Mouse (Mus musculus) stomach, embryonic 16.5 days (tissue): ENCODE results near the gene Ints13. TPM values are rescaled to one million over a fixed set of nuclear protein-coding genes. Genes with fewer than 3 reads are reported as not detected.
"Not testable (repeated sequence)": the region's sequence is repeated elsewhere in the genome, so short reads cannot be mapped to it uniquely, and the experiment has no call there.

Experiments used
- ATAC-seq: fragments of 200-750 bp; cut with Nextera tagmentation; 2 replicates; pipeline ENCODE4 v1.8.0; 2017; ENCODE audit warnings: moderate number of reproducible peaks, moderate TSS enrichment; ENCODE audit not compliant: insufficient read depth, low FRiP score
- H3K27ac ChIP-seq: fragments of 300-500 bp; sonication (generic); 2 replicates; pipeline ENCODE4 v1.5.1; 2014; ENCODE audit warnings: low read length
- H3K27me3 ChIP-seq: fragments of 300-500 bp; sonication (generic); 2 replicates; pipeline ENCODE4 v1.6.1; 2014; ENCODE audit warnings: low read length, control low read depth, mixed read lengths; ENCODE audit not compliant: control insufficient read depth, insufficient read depth
- H3K36me3 ChIP-seq: fragments of 300-500 bp; sonication (generic); 2 replicates; pipeline ENCODE4 v1.6.1; 2014; ENCODE audit warnings: low read length; ENCODE audit not compliant: control insufficient read depth, insufficient read depth
- H3K4me1 ChIP-seq: fragments of 300-500 bp; sonication (generic); 2 replicates; pipeline ENCODE4 v1.6.1; 2014; ENCODE audit warnings: low read length, control low read depth, mixed read lengths; ENCODE audit not compliant: control insufficient read depth, insufficient read depth
- H3K4me2 ChIP-seq: fragments of 300-500 bp; sonication (generic); 2 replicates; pipeline ENCODE4 v1.6.1; 2014; ENCODE audit warnings: low read depth, low read length, mixed read lengths
- H3K4me3 ChIP-seq: fragments of 300-500 bp; sonication (generic); replicated peaks from 2 replicates; pipeline ENCODE4 v1.5.1; 2014; ENCODE audit warnings: mild to moderate bottlenecking, low read length
- H3K9ac ChIP-seq: fragments of 300-500 bp; sonication (generic); 2 replicates; pipeline ENCODE4 v1.6.1; 2014; ENCODE audit warnings: low read length
- H3K9me3 ChIP-seq: fragments of 300-500 bp; sonication (generic); replicated peaks from 2 replicates; pipeline ENCODE4 v1.6.1; 2016; ENCODE audit warnings: low read length, control low read depth; ENCODE audit not compliant: control insufficient read depth
- WGBS: fragments of 180-500 bp; shearing (Covaris S2); extraction: QIAGEN DNeasy Blood & Tissue Kit; methylation state at CpG from one replicate; pipeline ENCODE4 v1.1.7; 2014; 5-methylcytosine and 5-hydroxymethylcytosine counted together
- polyA plus RNA-seq: library from polyadenylated mRNA; unstranded; fragments of >200 nt; fragmentation: Nextera tagmentation; extraction: Ambion mirVana; gene quantifications from 2 replicates; pipeline ENCODE4 v1.2.1, GENCODE M21; 2015

Ints13 gene
- polyA plus RNA-seq, 1 experiment from 2014 or later: 65.3 TPM

DNA sequence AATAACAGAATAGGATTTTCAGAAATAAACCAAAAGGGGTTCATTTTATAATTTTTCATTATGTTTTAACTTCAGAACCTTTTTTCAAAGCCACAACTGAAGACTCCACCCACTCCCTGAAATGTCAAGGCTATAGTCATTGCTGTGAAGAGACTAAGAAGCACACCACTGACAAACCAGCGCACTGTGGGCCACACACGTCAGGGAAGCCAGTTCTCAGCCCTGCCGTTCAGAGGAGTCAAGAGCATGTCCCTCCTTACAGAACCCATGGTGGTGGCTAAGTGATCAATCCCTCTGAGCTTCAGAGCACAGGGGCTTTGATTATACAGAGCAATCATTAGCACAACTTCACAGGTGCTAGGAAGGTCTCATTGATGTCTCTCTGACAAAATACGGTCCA lies 25.0 kb upstream of the Ints13 start:
- H3K9me3 ChIP-seq: no peaks in the 10 kb centered on the region
- no peak for ATAC-seq
- no peak overlapping the region for H3K4me2 ChIP-seq
- no peak overlapping the region for H3K4me3 ChIP-seq
- H3K4me1 ChIP-seq: no peaks in the 10 kb centered on the region
- H3K27ac ChIP-seq: no peak overlapping the region
- no peaks in the 10 kb centered on the region for H3K27me3 ChIP-seq
- H3K36me3 ChIP-seq: peaks cover 19% of the 10 kb centered on the region
- 92% methylated on average over 4 of the region's 4 CpGs for WGBS
- no peak overlapping the region for H3K9ac ChIP-seq

DNA sequence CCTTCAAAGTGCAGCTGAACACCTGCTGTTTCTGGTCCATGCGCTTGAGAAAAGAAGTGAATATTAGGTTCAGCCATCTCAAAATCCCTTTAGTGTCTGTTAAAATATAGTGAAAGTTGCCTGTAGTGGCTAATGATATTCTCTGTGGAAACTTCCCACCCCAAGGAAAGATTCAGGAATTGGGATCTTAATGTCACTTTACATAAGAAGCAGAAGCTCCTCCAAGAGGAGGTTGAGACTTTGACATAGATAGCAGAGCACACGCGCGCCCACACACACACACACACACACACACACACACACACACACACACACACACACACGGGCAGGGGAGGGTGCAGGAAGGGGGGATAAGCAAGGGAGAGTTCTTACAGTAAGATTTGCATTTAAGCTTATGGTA lies 7.5 kb upstream of the Ints13 start:
- ATAC-seq: no peak
- no peak overlapping the region for H3K27ac ChIP-seq
- 97% methylated on average over 5 of the region's 5 CpGs for WGBS
- H3K4me3 ChIP-seq: no peak overlapping the region
- no peaks in the 10 kb centered on the region for H3K9me3 ChIP-seq
- H3K4me1 ChIP-seq: peaks cover 2% of the 10 kb centered on the region; the same call in 1 of the 2 replicates
- H3K27me3 ChIP-seq: no peaks in the 10 kb centered on the region
- H3K36me3 ChIP-seq: peaks cover 20% of the 10 kb centered on the region
- H3K4me2 ChIP-seq: no peak overlapping the region
- no peak overlapping the region for H3K9ac ChIP-seq

DNA sequence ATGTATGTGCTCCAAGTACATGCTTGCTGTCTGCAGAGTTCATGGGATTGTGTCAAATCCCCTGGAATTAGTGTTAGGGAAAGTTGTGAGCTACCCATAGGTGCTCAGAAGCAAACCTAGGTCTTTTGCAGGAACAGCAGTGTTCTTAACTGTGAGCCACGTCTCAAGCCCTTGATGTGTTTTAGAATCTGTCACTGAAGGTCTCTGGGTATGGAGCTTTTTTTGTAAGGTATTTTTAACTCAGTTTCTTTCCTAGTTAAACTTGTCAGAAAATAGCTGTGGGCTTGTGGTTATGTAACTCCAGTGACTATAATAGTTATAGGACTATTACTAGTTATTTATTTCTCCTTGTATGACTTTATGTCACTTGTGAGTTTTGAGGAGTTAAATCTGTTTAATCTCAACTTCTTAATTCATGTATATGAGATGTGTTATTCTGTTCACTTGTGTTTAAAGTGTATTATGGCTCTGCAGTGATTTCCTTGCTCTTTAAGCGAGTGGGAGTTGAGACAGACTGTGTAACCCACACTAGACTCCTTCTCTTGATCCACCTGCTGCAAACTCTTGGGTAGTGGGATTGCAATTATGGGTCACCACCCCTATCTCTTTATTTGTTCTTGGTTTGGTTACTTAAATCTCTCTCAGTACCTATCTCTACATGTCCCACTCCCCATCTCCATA lies 5.9 kb upstream of the Ints13 start:
- WGBS: 69% methylated on average over 2 of the region's 2 CpGs
- peaks cover 9% of the 10 kb centered on the region; the same call in 1 of the 2 replicates for H3K36me3 ChIP-seq
- no peak overlapping the region for H3K4me2 ChIP-seq
- no peak overlapping the region for H3K4me3 ChIP-seq
- no peak overlapping the region for H3K27ac ChIP-seq
- H3K9ac ChIP-seq: no peak overlapping the region
- peaks cover 10% of the 10 kb centered on the region; the same call in 1 of the 2 replicates for H3K4me1 ChIP-seq
- no peak for ATAC-seq
- no peaks in the 10 kb centered on the region for H3K27me3 ChIP-seq
- no peaks in the 10 kb centered on the region for H3K9me3 ChIP-seq

DNA sequence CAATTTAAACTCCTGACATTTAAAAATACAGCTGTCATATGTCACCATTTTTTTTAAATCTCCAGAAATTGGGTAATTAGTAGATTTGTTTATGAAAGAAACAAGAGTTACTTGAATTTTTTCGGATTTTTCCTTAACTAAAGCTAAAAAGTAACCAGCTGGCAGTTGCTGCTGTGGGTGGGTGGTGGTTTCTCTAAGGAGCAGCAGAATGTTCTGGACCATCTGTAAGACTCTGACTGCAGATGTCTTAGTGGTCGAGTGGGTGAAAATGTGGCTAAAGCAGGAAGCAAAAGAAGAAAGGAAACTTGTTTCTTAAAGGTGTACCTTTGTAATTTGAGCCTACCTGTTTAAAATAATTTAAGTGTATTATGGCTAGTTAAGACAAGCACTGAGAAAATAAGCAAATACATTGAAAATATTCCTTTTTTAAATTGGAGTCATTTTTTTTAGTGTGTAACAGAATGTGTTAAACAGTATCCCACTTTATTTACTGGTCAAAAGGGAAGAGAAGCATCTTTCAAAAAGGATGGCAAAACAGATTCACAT lies 2.8 kb upstream of the Ints13 start:
- 23% methylated on average over 2 of the region's 2 CpGs for WGBS
- Histone ChIP-seq H3K9ac (no peak overlapping the region), H3K4me2 (no peak overlapping the region), H3K27me3 (no peaks in the 10 kb centered on the region), H3K4me1 (peaks cover 17% of the 10 kb centered on the region), H3K9me3 (no peaks in the 10 kb centered on the region), H3K27ac (no peak overlapping the region), H3K36me3 (0 out of 2 replicates have a peak, but pooled peaks cover under 1% of the 10 kb centered on the region), H3K4me3 (no peak overlapping the region)
- ATAC-seq: no peak

DNA sequence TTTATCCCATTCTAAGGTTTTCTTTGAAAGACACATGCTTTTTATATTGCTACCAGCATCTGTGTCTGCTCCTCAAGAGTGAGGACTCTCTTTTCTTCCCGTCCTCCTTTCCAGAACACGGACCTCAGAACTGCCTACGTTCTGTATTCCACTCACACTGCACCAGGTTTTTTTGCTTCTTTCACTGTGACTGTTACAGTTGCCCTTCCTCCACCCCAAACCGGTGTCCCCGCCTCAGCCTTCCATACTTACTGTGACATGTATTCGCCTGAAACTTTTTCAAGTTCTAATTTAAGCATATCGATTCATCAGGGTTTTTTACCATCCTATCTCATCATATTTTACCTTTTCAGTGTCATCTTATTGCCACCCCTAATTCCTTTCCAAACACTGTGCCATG lies 951 bp upstream of the Ints13 start:
- WGBS: 6% methylated on average over 7 of the region's 7 CpGs
- H3K4me1 ChIP-seq: peaks cover 22% of the 10 kb centered on the region

DNA sequence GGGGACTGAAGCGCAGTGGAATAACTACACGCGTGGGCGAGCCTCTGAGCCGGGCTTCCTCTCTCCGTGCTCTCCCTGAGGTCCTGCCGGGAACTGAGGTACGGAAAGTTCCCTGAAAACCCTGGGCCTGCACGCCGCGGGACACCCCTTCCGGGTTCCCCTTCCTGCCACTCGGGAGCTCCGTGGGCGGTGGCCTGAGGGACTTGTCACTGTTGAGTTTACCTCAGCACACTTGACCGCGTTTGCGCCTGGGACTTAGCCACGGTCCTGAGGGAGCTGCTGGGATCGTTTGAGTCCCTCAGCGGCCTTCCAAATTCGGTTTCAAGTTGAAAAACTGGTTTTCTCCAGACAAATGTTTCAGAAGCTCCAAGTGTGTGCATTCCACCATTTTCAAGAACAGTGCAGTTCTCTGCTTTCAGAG lies 486 bp upstream of the Ints13 start:
- no peaks in the 10 kb centered on the region for H3K9me3 ChIP-seq
- H3K27ac ChIP-seq: peak overlapping the region; percentile 99
- H3K27me3 ChIP-seq: no peaks in the 10 kb centered on the region
- no peaks in the 10 kb centered on the region for H3K36me3 ChIP-seq
- peak overlapping the region; percentile 83 for H3K4me2 ChIP-seq
- peaks cover 22% of the 10 kb centered on the region for H3K4me1 ChIP-seq
- ATAC-seq: peak; percentile 51
- H3K4me3 ChIP-seq: peak overlapping the region; percentile 96
- under 1% methylated on average over 22 of the region's 22 CpGs for WGBS
- peak overlapping the region; percentile 100 for H3K9ac ChIP-seq

More for the DNA sequence above, 951 bp upstream of the Ints13 start:
- Histone ChIP-seq H3K4me3 (peak overlapping the region; percentile 96), H3K27me3 (no peaks in the 10 kb centered on the region), H3K9me3 (no peaks in the 10 kb centered on the region), H3K9ac (peak overlapping the region; percentile 100), H3K36me3 (no peaks in the 10 kb centered on the region), H3K4me2 (peak overlapping the region; percentile 83), H3K27ac (peak overlapping the region; percentile 99)
- ATAC-seq: no peak

DNA sequence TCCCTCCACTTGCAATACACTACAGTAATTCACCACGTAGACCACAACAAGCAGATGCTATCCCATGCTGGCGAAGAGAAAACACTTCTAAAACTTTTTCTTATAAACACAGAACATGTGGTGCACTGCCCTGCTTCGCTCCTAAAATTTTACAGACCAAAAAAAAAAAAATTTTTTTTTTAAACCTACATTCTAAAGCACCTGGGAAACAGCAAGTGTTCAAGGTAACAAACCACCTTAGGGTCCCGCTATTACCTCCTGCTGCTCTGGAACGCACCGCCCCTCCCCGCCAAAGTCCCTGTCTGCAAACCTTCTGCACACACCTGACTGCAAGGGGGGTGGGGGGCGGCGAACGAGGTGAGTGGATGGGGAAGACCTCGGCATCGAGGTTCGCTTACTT lies 732 bp downstream of the Ints13 start, which contains the start of gene Fgfr1op2:
TSS of gene Fgfr1op2 (plus strand) at position 301 of the 400 bp plus-strand sequence.
- peak within 1 kb of the TSS; percentile 100 for H3K9ac ChIP-seq
- H3K36me3 ChIP-seq: no peaks in the 10 kb centered on the region
- peak within 1 kb of the TSS; percentile 96 for H3K4me3 ChIP-seq
- under 1% methylated on average over 13 of the region's 13 CpGs for WGBS
- no peaks in the 10 kb centered on the region for H3K9me3 ChIP-seq
- H3K4me2 ChIP-seq: peak within 1 kb of the TSS; percentile 83
- no peak for ATAC-seq
- no peaks in the 10 kb centered on the region for H3K27me3 ChIP-seq
- H3K4me1 ChIP-seq: peaks cover 22% of the 10 kb centered on the region
- peak within 1 kb of the TSS; percentile 99 for H3K27ac ChIP-seq

DNA sequence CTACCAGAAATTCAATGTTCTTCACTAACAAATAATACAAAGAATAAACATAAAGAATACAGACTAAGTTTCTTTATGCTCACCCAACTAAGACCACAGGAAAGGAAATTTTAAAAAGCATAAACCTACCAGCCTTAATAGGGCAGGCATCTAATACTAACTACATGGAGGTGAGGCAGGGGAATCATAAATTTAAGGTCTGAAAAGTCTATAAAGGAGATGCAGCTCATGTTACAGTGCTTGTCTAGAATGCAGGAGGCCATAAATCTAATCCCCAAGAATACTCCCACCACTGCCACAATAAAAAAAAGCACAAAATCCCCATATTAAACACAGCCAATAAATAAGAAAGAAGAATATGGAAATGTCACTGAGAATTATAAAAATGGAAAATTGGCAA lies 5.6 kb downstream of the Ints13 start:
- H3K9ac ChIP-seq: no peak overlapping the region
- H3K4me3 ChIP-seq: no peak overlapping the region
- H3K27me3 ChIP-seq: no peaks in the 10 kb centered on the region
- no peak overlapping the region for H3K4me2 ChIP-seq
- ATAC-seq: no peak
- no peaks in the 10 kb centered on the region for H3K36me3 ChIP-seq
- H3K4me1 ChIP-seq: peaks cover 12% of the 10 kb centered on the region; the same call in 1 of the 2 replicates
- no peaks in the 10 kb centered on the region for H3K9me3 ChIP-seq
- no peak overlapping the region for H3K27ac ChIP-seq

DNA sequence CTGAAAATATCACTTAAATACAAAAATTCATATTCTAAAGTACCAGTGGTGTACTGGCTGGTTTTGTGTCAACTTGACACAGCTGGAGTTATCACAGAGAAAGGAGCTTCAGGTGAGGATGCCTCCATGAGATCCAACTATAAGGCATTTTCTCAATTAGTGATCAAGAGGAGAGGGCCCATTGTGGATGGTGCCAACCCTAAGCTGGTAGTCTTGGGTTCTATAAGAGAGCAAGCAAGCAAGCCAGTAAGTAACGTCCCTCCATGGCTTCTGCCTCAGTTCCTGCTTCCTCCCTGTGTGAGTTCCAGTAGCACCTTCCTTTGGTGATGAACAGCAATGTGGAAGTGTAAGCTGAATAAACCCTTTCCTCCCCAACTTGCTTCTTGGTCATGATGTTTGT lies 15.2 kb downstream of the Ints13 start:
- H3K4me2 ChIP-seq, H3K4me3 ChIP-seq, H3K9me3 ChIP-seq, H3K9ac ChIP-seq, H3K27ac ChIP-seq, ATAC-seq, H3K27me3 ChIP-seq, H3K4me1 ChIP-seq: not testable (repeated sequence)
- 81% methylated on average over 1 of the region's 1 CpGs for WGBS
- H3K36me3 ChIP-seq: peaks cover 18% of the 10 kb centered on the region; the same call in 1 of the 2 replicates
